Mouse (Mus musculus) limb, embryonic 12.5 days (tissue): ENCODE data around the gene Gm20388. TPM values are rescaled to one million over a fixed set of nuclear protein-coding genes. Genes with fewer than 3 reads are reported as not detected.

Source experiments
- ATAC-seq: fragments of 200-750 bp; cut with Nextera tagmentation; 2 replicates; pipeline ENCODE4 v1.8.0; 2017; ENCODE audit warnings: low read depth, moderate TSS enrichment; ENCODE audit not compliant: insufficient number of reproducible peaks, insufficient read depth, low FRiP score, low TSS enrichment
- H3K27ac ChIP-seq: fragments of 300-500 bp; sonication (generic); 2 replicates; pipeline ENCODE4 v1.5.1; 2016; ENCODE audit warnings: mild to moderate bottlenecking, moderate library complexity
- H3K27me3 ChIP-seq: fragments of 300-500 bp; sonication (generic); 2 replicates; pipeline ENCODE4 v1.6.1; 2016; ENCODE audit warnings: mild to moderate bottlenecking, moderate library complexity
- H3K36me3 ChIP-seq: fragments of 300-500 bp; sonication (generic); 2 replicates; pipeline ENCODE4 v1.6.1; 2016; ENCODE audit warnings: mild to moderate bottlenecking, moderate library complexity
- H3K4me1 ChIP-seq: fragments of 300-500 bp; sonication (generic); replicated peaks from 2 replicates; pipeline ENCODE4 v1.6.1; 2016
- H3K4me2 ChIP-seq: fragments of 300-500 bp; sonication (generic); 2 replicates; pipeline ENCODE4 v1.6.1; 2016; ENCODE audit warnings: mild to moderate bottlenecking, moderate library complexity
- H3K4me3 ChIP-seq: fragments of 300-500 bp; sonication (generic); replicated peaks from 2 replicates; pipeline ENCODE4 v1.5.1; 2016; ENCODE audit warnings: mild to moderate bottlenecking
- H3K9ac ChIP-seq: fragments of 300-500 bp; sonication (generic); replicated peaks from 2 replicates; pipeline ENCODE4 v1.6.1; 2016; ENCODE audit warnings: mild to moderate bottlenecking, moderate library complexity
- H3K9me3 ChIP-seq: fragments of 300-500 bp; sonication (generic); 2 replicates; pipeline ENCODE4 v1.6.1; 2016; ENCODE audit warnings: mild to moderate bottlenecking, moderate library complexity
- WGBS: fragments of 180-500 bp; shearing (Covaris S2); methylation state at CpG from one replicate; pipeline ENCODE4 v1.1.7; 2016; 5-methylcytosine and 5-hydroxymethylcytosine counted together
- polyA plus RNA-seq: library from polyadenylated mRNA; unstranded; fragments of >200 nt; fragmentation: Nextera tagmentation; extraction: Ambion mirVana; gene quantifications from 2 replicates; pipeline ENCODE4 v1.2.1, GENCODE M21; 2016

Gm20388 gene
- polyA plus RNA-seq, 1 experiment from 2014 or later, result not detected

GRCm38 (mm10) chr8:120376847-120377802 is 466.5 kb downstream of the Gm20388 start:
- no peak overlapping the region for H3K4me2 ChIP-seq
- WGBS, result 23% methylated on average over 22 of the region's 22 CpGs
- no peak for ATAC-seq
- H3K36me3 ChIP-seq, result no peaks in the 10 kb centered on the region
- peaks cover 21% of the 10 kb centered on the region for H3K27me3 ChIP-seq
- no peak overlapping the region for H3K27ac ChIP-seq
- no peaks in the 10 kb centered on the region for H3K9me3 ChIP-seq
- peaks cover 84% of the 10 kb centered on the region for H3K4me1 ChIP-seq
- no peak overlapping the region for H3K4me3 ChIP-seq
- no peak overlapping the region for H3K9ac ChIP-seq

GRCm38 (mm10) chr8:120377803-120378189 is 467.2 kb downstream of the Gm20388 start:
- Histone ChIP-seq H3K9me3 (no peaks in the 10 kb centered on the region), H3K27me3 (peaks cover 23% of the 10 kb centered on the region), H3K36me3 (no peaks in the 10 kb centered on the region), H3K9ac (no peak overlapping the region), H3K4me3 (no peak overlapping the region), H3K27ac (no peak overlapping the region), H3K4me1 (peaks cover 90% of the 10 kb centered on the region), H3K4me2 (no peak overlapping the region)
- no peak for ATAC-seq
- WGBS, result 48% methylated on average over 7 of the region's 7 CpGs

GRCm38 (mm10) chr8:120378306-120378705 is 467.7 kb downstream of the Gm20388 start:
- Histone ChIP-seq H3K4me1 (peaks cover 92% of the 10 kb centered on the region), H3K27me3 (peaks cover 26% of the 10 kb centered on the region), H3K9me3 (no peaks in the 10 kb centered on the region), H3K9ac (0 out of 2 replicates have a peak overlapping the region, but pooled peaks have one; percentile 23), H3K36me3 (no peaks in the 10 kb centered on the region), H3K27ac (no peak overlapping the region), H3K4me2 (no peak overlapping the region), H3K4me3 (no peak overlapping the region)
- WGBS, result 22% methylated on average over 16 of the region's 16 CpGs
- ATAC-seq, result no peak

- Histone ChIP-seq H3K4me1 (peaks cover 92% of the 10 kb centered on the region), H3K9me3 (no peaks in the 10 kb centered on the region), H3K4me2 (no peak overlapping the region), H3K27me3 (peaks cover 29% of the 10 kb centered on the region), H3K9ac (no peak overlapping the region), H3K4me3 (no peak overlapping the region), H3K36me3 (no peaks in the 10 kb centered on the region), H3K27ac (no peak overlapping the region)
- 35% methylated on average over 3 of the region's 3 CpGs for WGBS
- no peak for ATAC-seq
Measured at GRCm38 (mm10) chr8:120379015-120379414, 468.4 kb downstream of the Gm20388 start.

GRCm38 (mm10) chr8:120381865-120382264 is 471.2 kb downstream of the Gm20388 start:
- Histone ChIP-seq H3K27me3 (peaks cover 23% of the 10 kb centered on the region), H3K4me2 (no peak overlapping the region), H3K4me3 (no peak overlapping the region), H3K9me3 (peaks cover 4% of the 10 kb centered on the region; the same call in 1 of the 2 replicates), H3K4me1 (peaks cover 74% of the 10 kb centered on the region), H3K27ac (0 out of 2 replicates have a peak overlapping the region, but pooled peaks have one; percentile 19), H3K9ac (no peak overlapping the region), H3K36me3 (no peaks in the 10 kb centered on the region)
- 25% methylated on average over 4 of the region's 4 CpGs for WGBS
- ATAC-seq, result no peak

GRCm38 (mm10) chr8:120382436-120383203 is 472.0 kb downstream of the Gm20388 start:
- Histone ChIP-seq H3K27me3 (peaks cover 17% of the 10 kb centered on the region), H3K36me3 (no peaks in the 10 kb centered on the region), H3K27ac (no peak overlapping the region), H3K4me1 (peaks cover 68% of the 10 kb centered on the region), H3K9ac (no peak overlapping the region; the same call in 1 of the 2 replicates), H3K4me2 (no peak overlapping the region), H3K4me3 (no peak overlapping the region), H3K9me3 (peaks cover 4% of the 10 kb centered on the region; the same call in 1 of the 2 replicates)
- no peak for ATAC-seq
- WGBS, result 76% methylated on average over 19 of the region's 19 CpGs

GRCm38 (mm10) chr8:120383204-120383560 is 472.5 kb downstream of the Gm20388 start:
- no peak overlapping the region for H3K9ac ChIP-seq
- peaks cover 63% of the 10 kb centered on the region for H3K4me1 ChIP-seq
- H3K27me3 ChIP-seq, result peaks cover 19% of the 10 kb centered on the region

GRCm38 (mm10) chr8:120383713-120384112 is 473.1 kb downstream of the Gm20388 start:
- Histone ChIP-seq H3K9ac (no peak overlapping the region), H3K4me1 (peaks cover 57% of the 10 kb centered on the region), H3K4me3 (no peak overlapping the region), H3K27ac (no peak overlapping the region), H3K27me3 (peaks cover 19% of the 10 kb centered on the region), H3K4me2 (no peak overlapping the region), H3K36me3 (no peaks in the 10 kb centered on the region), H3K9me3 (peaks cover 4% of the 10 kb centered on the region; the same call in 1 of the 2 replicates)
- 30% methylated on average over 6 of the region's 6 CpGs for WGBS
- ATAC-seq, result no peak

More at GRCm38 (mm10) chr8:120383204-120383560, 472.5 kb downstream of the Gm20388 start:
- Histone ChIP-seq H3K4me3 (no peak overlapping the region), H3K27ac (no peak overlapping the region), H3K4me2 (no peak overlapping the region), H3K9me3 (peaks cover 4% of the 10 kb centered on the region; the same call in 1 of the 2 replicates), H3K36me3 (no peaks in the 10 kb centered on the region)
- 74% methylated on average over 6 of the region's 6 CpGs for WGBS
- no peak for ATAC-seq

- no peak overlapping the region for H3K4me3 ChIP-seq
- H3K27ac ChIP-seq, result no peak overlapping the region
- ATAC-seq, result no peak
- no peak overlapping the region for H3K9ac ChIP-seq
- peaks cover 15% of the 10 kb centered on the region; the same call in 1 of the 2 replicates for H3K27me3 ChIP-seq
- H3K9me3 ChIP-seq, result peaks cover 4% of the 10 kb centered on the region; the same call in 1 of the 2 replicates
- no peaks in the 10 kb centered on the region for H3K36me3 ChIP-seq
- H3K4me2 ChIP-seq, result no peak overlapping the region
- H3K4me1 ChIP-seq, result peaks cover 48% of the 10 kb centered on the region
Measured at GRCm38 (mm10) chr8:120384745-120385144, 474.1 kb downstream of the Gm20388 start.

- peaks cover 44% of the 10 kb centered on the region for H3K4me1 ChIP-seq
- 93% methylated on average over 6 of the region's 6 CpGs for WGBS
- no peak overlapping the region for H3K9ac ChIP-seq
- no peak for ATAC-seq
- H3K36me3 ChIP-seq, result no peaks in the 10 kb centered on the region
- no peak overlapping the region for H3K27ac ChIP-seq
- H3K27me3 ChIP-seq, result peaks cover 30% of the 10 kb centered on the region
- H3K4me3 ChIP-seq, result no peak overlapping the region
- H3K9me3 ChIP-seq, result peaks cover 4% of the 10 kb centered on the region; the same call in 1 of the 2 replicates
- H3K4me2 ChIP-seq, result no peak overlapping the region
Measured at GRCm38 (mm10) chr8:120388246-120388645, 477.6 kb downstream of the Gm20388 start.

GRCm38 (mm10) chr8:120390598-120390997 is 480.0 kb downstream of the Gm20388 start:
- Histone ChIP-seq H3K4me2 (no peak overlapping the region), H3K36me3 (no peaks in the 10 kb centered on the region), H3K9ac (no peak overlapping the region), H3K27ac (no peak overlapping the region), H3K27me3 (peaks cover 30% of the 10 kb centered on the region), H3K4me1 (peaks cover 45% of the 10 kb centered on the region), H3K9me3 (no peaks in the 10 kb centered on the region), H3K4me3 (no peak overlapping the region)
- 92% methylated on average over 7 of the region's 7 CpGs for WGBS
- ATAC-seq, result no peak
